Mouse (Mus musculus) limb, embryonic 11.5 days (tissue): ENCODE data around the gene Rin2. TPM values are rescaled to one million over a fixed set of nuclear protein-coding genes. Genes with fewer than 3 reads are reported as not detected.
"Not testable (repeated sequence)": the region's sequence is repeated elsewhere in the genome, so short reads cannot be mapped to it uniquely, and the experiment has no call there.

Experiments used
- ATAC-seq: fragments of 200-750 bp; cut with Nextera tagmentation; 2 replicates; pipeline ENCODE4 v1.8.0; 2017; ENCODE audit warnings: low read depth; ENCODE audit not compliant: insufficient number of reproducible peaks, low FRiP score, low TSS enrichment
- DNase-seq: peaks from one replicate; pipeline ENCODE4 v3.0.0-alpha.2; 2015; ENCODE audit warnings: low spot score
- H3K27ac ChIP-seq: fragments of 300-500 bp; sonication (generic); replicated peaks from 2 replicates; pipeline ENCODE4 v1.5.1; 2014; ENCODE audit warnings: low read depth, mild to moderate bottlenecking, low read length
- H3K27me3 ChIP-seq: fragments of 300-500 bp; sonication (generic); 2 replicates; pipeline ENCODE4 v1.6.1; 2014; ENCODE audit warnings: mild to moderate bottlenecking, low read length, mixed read lengths; ENCODE audit not compliant: control insufficient read depth, insufficient read depth
- H3K36me3 ChIP-seq: fragments of 300-500 bp; sonication (generic); 2 replicates; pipeline ENCODE4 v1.6.1; 2014; ENCODE audit warnings: mild to moderate bottlenecking, low read length, moderate library complexity, mixed read lengths; ENCODE audit not compliant: control insufficient read depth, insufficient read depth
- H3K4me1 ChIP-seq: fragments of 300-500 bp; sonication (generic); 2 replicates; pipeline ENCODE4 v1.6.1; 2014; ENCODE audit warnings: low read length, mixed read lengths; ENCODE audit not compliant: control insufficient read depth, insufficient read depth
- H3K4me2 ChIP-seq: fragments of 300-500 bp; sonication (generic); 2 replicates; pipeline ENCODE4 v1.6.1; 2014; ENCODE audit warnings: low read depth, mild to moderate bottlenecking, moderate library complexity; ENCODE audit not compliant: severe bottlenecking
- H3K4me3 ChIP-seq: fragments of 300-500 bp; sonication (generic); 2 replicates; pipeline ENCODE4 v1.5.1; 2014; ENCODE audit warnings: low read depth, low read length
- H3K9ac ChIP-seq: fragments of 300-500 bp; sonication (generic); 2 replicates; pipeline ENCODE4 v1.6.1; 2014; ENCODE audit warnings: mild to moderate bottlenecking, low read length
- H3K9me3 ChIP-seq: fragments of 300-500 bp; sonication (generic); 2 replicates; pipeline ENCODE4 v1.6.1; 2016; ENCODE audit warnings: low read length; ENCODE audit not compliant: control insufficient read depth
- WGBS: fragments of 180-500 bp; shearing (Covaris S2); extraction: QIAGEN DNeasy Blood & Tissue Kit; methylation state at CpG from one replicate; pipeline ENCODE4 v1.1.7; 2014; 5-methylcytosine and 5-hydroxymethylcytosine counted together
- polyA plus RNA-seq: library from polyadenylated mRNA; unstranded; fragments of >200 nt; fragmentation: Nextera tagmentation; extraction: Ambion mirVana; gene quantifications from 2 replicates; pipeline ENCODE4 v1.2.1, GENCODE M21; 2014

Rin2 gene
- polyA plus RNA-seq, 1 experiment from 2014 or later: 19.9 TPM

DNA sequence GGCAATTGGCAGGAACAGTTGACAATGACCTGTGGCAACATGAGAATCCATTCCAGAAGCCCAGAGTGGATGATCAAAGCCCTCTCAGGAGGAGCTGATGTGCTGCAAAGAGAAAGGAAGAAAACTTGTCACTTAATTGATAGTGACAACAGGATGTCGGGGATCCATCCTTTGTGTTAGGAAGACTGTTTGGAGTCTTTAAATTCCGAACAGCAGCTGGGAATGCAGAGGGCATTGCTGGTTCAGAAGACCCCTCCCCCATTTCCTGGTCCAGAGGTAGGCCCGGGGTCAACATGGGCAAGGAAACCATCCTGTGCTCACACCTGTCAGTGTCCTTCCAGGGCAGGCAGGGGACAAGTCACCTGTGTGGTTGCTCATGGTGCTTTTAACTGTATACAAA lies 37.0 kb downstream of the Rin2 start:
- H3K9me3 ChIP-seq: no peaks in the 10 kb centered on the region
- no peaks in the 10 kb centered on the region for H3K27me3 ChIP-seq
- no peak overlapping the region for H3K27ac ChIP-seq
- no peaks in the 10 kb centered on the region for H3K4me1 ChIP-seq
- H3K4me2 ChIP-seq: no peak overlapping the region
- no peak overlapping the region for H3K9ac ChIP-seq
- DNase-seq (no peak), ATAC-seq (no peak)
- H3K4me3 ChIP-seq: no peak overlapping the region
- H3K36me3 ChIP-seq: no peaks in the 10 kb centered on the region
- WGBS: 18% methylated on average over 3 of the region's 3 CpGs

DNA sequence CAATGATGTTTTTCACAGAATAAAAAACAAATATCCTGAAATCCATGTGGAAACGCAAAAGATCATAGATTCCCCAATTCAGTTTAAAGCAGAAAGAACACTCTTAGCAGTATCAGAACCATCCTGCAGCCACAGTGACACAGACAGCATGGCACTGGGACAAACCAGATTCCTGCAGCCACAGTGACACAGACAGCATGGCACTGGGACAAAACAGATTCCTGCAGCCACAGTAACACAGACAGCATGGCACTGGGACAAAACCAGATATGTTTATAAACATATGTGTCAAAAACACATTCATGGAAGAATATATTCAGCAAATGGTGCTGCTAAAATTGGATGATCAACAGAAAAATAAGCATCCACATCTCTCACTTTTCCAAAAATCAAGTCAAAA lies 42.5 kb downstream of the Rin2 start:
- ATAC-seq: no peak
- Histone ChIP-seq H3K4me3 (no peak overlapping the region), H3K27me3 (no peaks in the 10 kb centered on the region), H3K4me2 (no peak overlapping the region), H3K9ac (no peak overlapping the region), H3K9me3 (no peaks in the 10 kb centered on the region), H3K27ac (no peak overlapping the region), H3K36me3 (no peaks in the 10 kb centered on the region), H3K4me1 (no peaks in the 10 kb centered on the region)
- 92% methylated on average over 1 of the region's 1 CpGs for WGBS
- DNase-seq: no peak

DNA sequence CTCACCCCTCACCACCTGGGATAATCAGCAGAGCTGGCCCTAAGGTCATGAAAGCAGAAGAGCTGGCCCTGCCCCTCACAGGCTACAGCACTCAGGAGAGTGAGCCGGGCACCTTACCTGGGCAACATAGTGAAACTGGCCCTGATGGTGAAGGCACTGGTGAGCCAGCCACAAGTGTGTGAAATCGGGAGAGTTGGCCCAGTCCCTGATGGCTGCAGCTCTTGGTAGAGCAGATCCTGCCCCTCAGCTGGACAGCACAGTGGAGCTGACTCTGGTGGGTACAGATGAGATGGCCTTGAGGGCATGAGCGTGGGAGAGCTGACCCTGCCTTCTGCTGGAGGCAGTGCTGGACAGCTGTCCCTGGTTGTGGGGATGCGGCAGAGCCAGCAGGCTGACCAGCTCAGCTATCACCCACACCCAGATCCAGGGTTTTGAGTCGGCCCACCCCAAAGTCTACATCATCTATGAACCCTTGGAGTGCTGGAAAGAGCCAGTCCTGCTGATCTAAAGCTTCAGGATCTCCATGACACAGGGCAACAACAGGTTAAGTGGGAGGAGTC lies 43.7 kb downstream of the Rin2 start:
- DNase-seq: no peak
- H3K4me3 ChIP-seq: no peak overlapping the region
- no peaks in the 10 kb centered on the region for H3K4me1 ChIP-seq
- no peaks in the 10 kb centered on the region for H3K9me3 ChIP-seq
- 70% methylated on average over 5 of the region's 5 CpGs for WGBS
- no peak; the same call in 1 of the 2 replicates for ATAC-seq
- H3K9ac ChIP-seq: no peak overlapping the region
- no peaks in the 10 kb centered on the region for H3K36me3 ChIP-seq
- no peaks in the 10 kb centered on the region for H3K27me3 ChIP-seq
- no peak overlapping the region for H3K27ac ChIP-seq
- no peak overlapping the region for H3K4me2 ChIP-seq

DNA sequence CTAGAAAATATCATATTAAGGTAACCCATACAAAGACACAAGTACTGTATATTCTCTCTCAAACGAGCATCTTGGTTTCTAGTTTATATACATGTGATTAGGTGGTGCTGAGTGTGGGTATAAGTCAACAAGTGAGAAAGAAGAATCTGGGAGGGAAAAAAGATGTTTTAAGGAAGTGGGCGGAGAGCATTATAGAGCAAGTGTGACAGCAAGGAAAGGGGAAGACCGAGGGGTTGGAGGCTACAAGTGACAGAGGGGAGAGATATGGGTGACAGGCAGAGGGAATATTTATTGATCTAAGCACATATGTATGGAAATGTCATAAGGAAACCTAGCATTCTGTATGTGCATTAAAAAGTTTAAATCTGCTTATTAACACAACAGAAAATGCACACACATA lies 45.1 kb downstream of the Rin2 start:
- Histone ChIP-seq H3K4me2 (no peak overlapping the region), H3K4me1 (no peaks in the 10 kb centered on the region), H3K27me3 (no peaks in the 10 kb centered on the region), H3K27ac (no peak overlapping the region), H3K4me3 (no peak overlapping the region), H3K9me3 (no peaks in the 10 kb centered on the region), H3K36me3 (no peaks in the 10 kb centered on the region), H3K9ac (no peak overlapping the region)
- WGBS: 76% methylated on average over 3 of the region's 3 CpGs
- DNase-seq: no peak
- no peak for ATAC-seq

DNA sequence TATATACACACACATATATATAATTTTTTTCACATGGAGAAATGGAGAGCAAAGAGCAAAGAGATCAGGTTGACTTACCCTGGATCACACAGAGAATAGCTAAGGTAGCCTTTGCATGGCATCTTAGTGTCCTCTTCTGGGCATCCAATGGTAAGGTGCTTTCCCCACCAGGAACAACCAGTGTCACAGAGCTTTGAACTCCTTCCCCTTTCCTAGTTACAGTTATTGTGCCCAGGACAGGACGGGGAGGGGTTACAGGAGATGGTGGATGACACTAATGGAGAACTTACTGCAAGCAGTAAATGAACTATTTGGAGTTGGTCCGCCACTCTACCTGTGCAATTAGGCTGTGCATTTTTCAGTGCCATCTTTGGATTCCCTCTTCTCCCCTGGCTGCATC lies 45.7 kb downstream of the Rin2 start:
- Histone ChIP-seq H3K27me3 (no peaks in the 10 kb centered on the region), H3K9ac (no peak overlapping the region), H3K4me3 (no peak overlapping the region), H3K4me2 (no peak overlapping the region), H3K9me3 (no peaks in the 10 kb centered on the region), H3K4me1 (no peaks in the 10 kb centered on the region), H3K27ac (no peak overlapping the region), H3K36me3 (no peaks in the 10 kb centered on the region)
- WGBS: 79% methylated on average over 2 of the region's 2 CpGs
- ATAC-seq: no peak
- DNase-seq: no peak

DNA sequence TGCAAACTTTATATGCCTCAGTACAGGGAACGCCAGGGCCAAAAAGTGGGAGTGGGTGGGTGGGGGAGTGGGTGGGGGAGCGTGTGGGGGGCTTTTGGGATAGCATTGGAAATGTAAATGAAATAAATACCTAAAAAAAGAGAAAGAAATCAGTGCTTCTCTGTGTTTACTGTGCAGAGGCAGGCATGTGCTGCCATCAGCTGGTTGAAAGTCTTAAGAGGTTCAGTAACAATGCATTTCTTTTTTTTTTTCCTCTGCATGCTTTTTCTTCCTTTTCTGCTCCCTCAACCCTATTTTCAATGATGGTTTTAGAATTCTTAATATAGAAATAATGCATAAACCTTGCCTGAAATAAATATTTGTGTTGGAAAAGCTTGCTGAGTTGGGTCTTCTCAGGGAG lies 47.3 kb downstream of the Rin2 start:
- H3K4me3 ChIP-seq, H3K4me2 ChIP-seq, H3K4me1 ChIP-seq, H3K27ac ChIP-seq, DNase-seq, H3K9me3 ChIP-seq, H3K36me3 ChIP-seq, H3K27me3 ChIP-seq, H3K9ac ChIP-seq, ATAC-seq: not testable (repeated sequence)
- 82% methylated on average over 2 of the region's 2 CpGs for WGBS

DNA sequence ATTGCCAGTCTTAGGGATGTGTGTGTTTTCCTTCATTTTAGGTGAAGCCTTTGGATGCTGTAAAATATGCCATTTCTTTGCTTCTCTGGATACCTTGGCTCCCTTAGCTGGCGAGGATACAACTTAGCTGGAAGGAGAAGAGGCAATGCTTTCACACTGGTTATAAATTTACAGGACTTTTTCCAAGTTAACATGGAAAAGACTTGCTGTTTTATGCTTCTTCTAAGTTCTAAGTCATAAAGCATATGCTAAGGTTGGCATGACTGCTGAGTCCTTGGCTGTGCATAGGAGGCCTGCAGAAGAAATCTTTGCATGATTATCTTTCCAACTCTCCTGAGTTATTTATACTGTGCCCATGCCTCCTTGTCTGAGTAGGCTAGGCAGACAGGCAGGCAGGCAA lies 49.3 kb downstream of the Rin2 start:
- H3K36me3 ChIP-seq: no peaks in the 10 kb centered on the region
- no peaks in the 10 kb centered on the region for H3K9me3 ChIP-seq
- H3K4me3 ChIP-seq: no peak overlapping the region
- no peaks in the 10 kb centered on the region for H3K27me3 ChIP-seq
- H3K9ac ChIP-seq: no peak overlapping the region
- DNase-seq: no peak
- H3K4me1 ChIP-seq: no peaks in the 10 kb centered on the region
- WGBS: 83% methylated on average over 1 of the region's 1 CpGs
- H3K4me2 ChIP-seq: no peak overlapping the region
- no peak for ATAC-seq
- H3K27ac ChIP-seq: no peak overlapping the region

DNA sequence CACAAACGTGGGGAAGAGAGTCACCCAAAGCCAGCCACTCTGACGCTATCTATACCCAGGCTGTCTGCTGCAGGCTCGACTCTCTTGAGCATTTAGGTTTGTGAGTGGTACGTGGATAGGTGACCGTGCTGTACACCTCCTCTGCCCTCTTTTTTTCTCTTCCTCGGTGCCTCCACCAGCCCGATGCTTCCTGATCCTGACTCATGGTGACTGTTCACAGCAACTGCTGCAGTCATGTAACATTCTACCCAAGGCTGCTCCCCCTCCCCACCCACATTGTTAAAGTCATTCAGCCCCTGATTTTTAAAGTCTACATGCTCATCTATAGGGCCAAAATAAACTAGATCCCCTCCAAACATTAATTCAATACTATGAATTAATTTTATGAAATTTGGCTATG lies 54.4 kb downstream of the Rin2 start:
- no peak for ATAC-seq
- no peaks in the 10 kb centered on the region for H3K4me1 ChIP-seq

DNA sequence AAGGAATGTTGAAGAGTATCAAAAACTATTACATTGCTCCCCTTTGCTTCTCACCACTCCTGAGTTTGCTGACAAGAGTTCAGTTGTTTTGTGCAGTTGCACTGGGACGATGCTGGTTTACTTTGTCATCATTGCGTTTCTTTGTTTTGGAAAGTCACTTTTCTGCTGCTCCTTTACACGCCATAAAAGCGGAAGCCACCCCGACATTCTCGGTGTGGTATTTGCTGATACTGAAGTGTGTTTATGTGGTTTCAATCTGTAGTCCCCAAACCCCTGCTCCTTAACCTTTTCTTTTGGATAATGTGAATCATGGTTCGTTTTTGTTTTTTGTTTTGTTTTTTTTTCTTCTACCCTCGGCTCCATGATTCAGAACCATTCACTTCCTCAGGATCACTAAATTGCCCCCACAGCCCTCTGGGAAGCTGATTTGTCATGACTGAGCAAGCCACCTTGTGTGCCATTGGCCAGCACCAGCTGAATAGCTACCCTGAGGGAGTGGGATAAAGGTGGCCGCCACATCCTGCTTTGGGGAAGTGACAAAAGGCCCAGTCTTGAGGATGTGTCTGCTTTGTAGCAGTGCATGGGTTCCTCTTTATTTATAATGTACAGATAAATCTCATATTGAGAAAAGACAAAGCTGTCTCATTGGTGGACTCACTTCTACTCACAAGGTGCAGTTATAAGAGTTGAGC lies 55.3 kb downstream of the Rin2 start:
- Histone ChIP-seq H3K36me3 (no peaks in the 10 kb centered on the region), H3K9ac (no peak overlapping the region), H3K27me3 (no peaks in the 10 kb centered on the region), H3K4me2 (no peak overlapping the region), H3K4me1 (no peaks in the 10 kb centered on the region), H3K27ac (no peak overlapping the region), H3K4me3 (no peak overlapping the region), H3K9me3 (no peaks in the 10 kb centered on the region)
- no peak for DNase-seq
- ATAC-seq: no peak
- WGBS: 81% methylated on average over 9 of the region's 9 CpGs

More for the DNA sequence above, 54.4 kb downstream of the Rin2 start:
- no peak overlapping the region for H3K9ac ChIP-seq
- H3K36me3 ChIP-seq: no peaks in the 10 kb centered on the region
- H3K27me3 ChIP-seq: no peaks in the 10 kb centered on the region
- no peak for DNase-seq
- WGBS: 86% methylated on average over 7 of the region's 7 CpGs
- H3K27ac ChIP-seq: no peak overlapping the region
- H3K4me2 ChIP-seq: no peak overlapping the region
- no peak overlapping the region for H3K4me3 ChIP-seq
- H3K9me3 ChIP-seq: no peaks in the 10 kb centered on the region
